Mouse (Mus musculus) CH12.LX (cell line): ENCODE measurements around the gene Arpc1a. TPM values are rescaled to one million over a fixed set of nuclear protein-coding genes. Genes with fewer than 3 reads are reported as not detected.

Source experiments
- DNase-seq: peaks from one replicate; pipeline ENCODE4 v3.0.0-alpha.2; 2013; ENCODE audit errors: extremely low read depth
- H3K27ac ChIP-seq: 2 replicates; pipeline ENCODE4 v1.5.1; 2012; ENCODE audit warnings: low read depth, mild to moderate bottlenecking, control low read depth, moderate library complexity; ENCODE audit not compliant: insufficient read depth
- H3K27me3 ChIP-seq: replicated peaks from 2 replicates; pipeline ENCODE3; 2012; ENCODE audit warnings: inconsistent platforms
- H3K36me3 ChIP-seq, 2 experiments: replicated peaks in 1 of 2; 2 replicates each; pipeline versions ENCODE3 to v1.6.1; 2012; ENCODE audit warnings: inconsistent platforms in 1 of 2, low read length in 1 of 2, mild to moderate bottlenecking in 1 of 2, mixed read lengths in 1 of 2, moderate library complexity in 1 of 2; ENCODE audit not compliant: control insufficient read depth in 1 of 2, insufficient read depth in 1 of 2
- H3K4me1 ChIP-seq, 2 experiments: 2 replicates each; pipeline ENCODE4 v1.6.1; 2012; ENCODE audit warnings: inconsistent platforms in 1 of 2, moderate library complexity in 1 of 2; ENCODE audit not compliant: insufficient read depth in 2 of 2, control insufficient read depth in 1 of 2
- H3K4me2 ChIP-seq: 2 replicates; pipeline ENCODE4 v1.6.1; 2012; ENCODE audit warnings: low read depth, mild to moderate bottlenecking, control low read depth; ENCODE audit not compliant: poor library complexity, insufficient read depth, severe bottlenecking
- H3K4me3 ChIP-seq, 3 experiments: fragments of 150-350 bp in 1 of 3; sonication (generic) in 1 of 3; replicated peaks in 1 of 3; 2 replicates each; pipeline versions ENCODE3 to v1.5.1; 2011 to 2012; ENCODE audit warnings: low read depth in 2 of 3, low read length in 2 of 3, mild to moderate bottlenecking in 2 of 3, moderate library complexity in 2 of 3, control low read depth in 1 of 3, improper control_type of control experiment in 1 of 3, inconsistent platforms in 1 of 3, mixed read lengths in 1 of 3; ENCODE audit not compliant: poor library complexity in 1 of 3
- H3K79me2 ChIP-seq: replicated peaks from 2 replicates; pipeline ENCODE4 v1.6.1; 2012; ENCODE audit warnings: mild to moderate bottlenecking, moderate library complexity; ENCODE audit not compliant: control insufficient read depth, poor library complexity, insufficient read depth, severe bottlenecking; ENCODE audit errors: extremely low read depth
- H3K9ac ChIP-seq: 2 replicates; pipeline ENCODE4 v1.6.1; 2012; ENCODE audit warnings: low read depth, mild to moderate bottlenecking, control low read depth, moderate library complexity; ENCODE audit not compliant: insufficient read depth
- H3K9me3 ChIP-seq: replicated peaks from 2 replicates; pipeline ENCODE3; 2012; ENCODE audit warnings: low read length, inconsistent platforms, mixed read lengths
- CHD1 ChIP-seq: IDR thresholded peaks from 2 replicates; pipeline ENCODE4 v1.6.1; 2012; ENCODE audit warnings: low read depth, low read length, improper control_type of control experiment, inconsistent platforms
- E2F4 ChIP-seq: IDR thresholded peaks from 2 replicates; pipeline ENCODE4 v1.6.1; 2011; ENCODE audit warnings: low read depth, low read length, improper control_type of control experiment; ENCODE audit not compliant: insufficient replicate concordance
- ELF1 ChIP-seq: IDR thresholded peaks from 2 replicates; pipeline ENCODE4 v1.6.1; 2014; ENCODE audit warnings: low read depth, mild to moderate bottlenecking, inconsistent platforms, low read length, improper control_type of control experiment
- EP300 ChIP-seq: IDR thresholded peaks from 2 replicates; pipeline ENCODE4 v1.6.1; 2011; ENCODE audit warnings: low read length, improper control_type of control experiment
- ETS1 ChIP-seq: conservative IDR thresholded peaks from 2 replicates; pipeline ENCODE4 v1.6.1; 2012; ENCODE audit warnings: low read depth, mild to moderate bottlenecking, inconsistent platforms, low read length, improper control_type of control experiment, moderate library complexity
- HCFC1 ChIP-seq: IDR thresholded peaks from 2 replicates; pipeline ENCODE4 v1.6.1; 2012; ENCODE audit warnings: low read depth, mild to moderate bottlenecking, inconsistent platforms, low read length, improper control_type of control experiment
- IRF4 ChIP-seq: IDR thresholded peaks from 2 replicates; pipeline ENCODE4 v1.6.1; 2014; ENCODE audit warnings: low read depth, mild to moderate bottlenecking, inconsistent platforms, low read length, improper control_type of control experiment
- JUN ChIP-seq: IDR thresholded peaks from 2 replicates; pipeline ENCODE4 v1.6.1; 2011; ENCODE audit warnings: low read depth, mild to moderate bottlenecking, low read length, improper control_type of control experiment, moderate library complexity; ENCODE audit not compliant: insufficient read depth
- MAFK ChIP-seq: IDR thresholded peaks from 2 replicates; pipeline ENCODE4 v1.6.1; 2011; ENCODE audit warnings: low read length, improper control_type of control experiment; ENCODE audit not compliant: insufficient replicate concordance
- MAX ChIP-seq: IDR thresholded peaks from 2 replicates; pipeline ENCODE4 v1.6.1; 2011; ENCODE audit warnings: low read length, improper control_type of control experiment
- MAZ ChIP-seq: IDR thresholded peaks from 2 replicates; pipeline ENCODE4 v1.6.1; 2012; ENCODE audit warnings: low read depth, mild to moderate bottlenecking, inconsistent platforms, low read length, improper control_type of control experiment, moderate library complexity
- NELFE ChIP-seq: IDR thresholded peaks from 2 replicates; pipeline ENCODE4 v1.6.1; 2011; ENCODE audit warnings: low read depth, low read length, improper control_type of control experiment
- POLR2AphosphoS2 ChIP-seq: IDR thresholded peaks from 2 replicates; pipeline ENCODE4 v1.6.1; 2011; ENCODE audit warnings: low read depth, low read length, improper control_type of control experiment
- RAD21 ChIP-seq: IDR thresholded peaks from 2 replicates; pipeline ENCODE4 v1.6.1; 2011; ENCODE audit warnings: low read depth, mild to moderate bottlenecking, low read length, improper control_type of control experiment, moderate library complexity
- RCOR1 ChIP-seq: conservative IDR thresholded peaks from 2 replicates; pipeline ENCODE4 v1.6.1; 2012; ENCODE audit warnings: low read depth, mild to moderate bottlenecking, inconsistent platforms, low read length, improper control_type of control experiment
- TBP ChIP-seq: conservative IDR thresholded peaks from 2 replicates; pipeline ENCODE4 v1.6.1; 2011; ENCODE audit warnings: low read depth, low read length, improper control_type of control experiment
- USF1 ChIP-seq: IDR thresholded peaks from 2 replicates; pipeline ENCODE4 v1.6.1; 2014; ENCODE audit warnings: low read depth, mild to moderate bottlenecking, inconsistent platforms, low read length, improper control_type of control experiment
- USF2 ChIP-seq: conservative IDR thresholded peaks from 2 replicates; pipeline ENCODE4 v1.6.1; 2011; ENCODE audit warnings: low read depth, low read length, improper control_type of control experiment
- ZC3H11A ChIP-seq: IDR thresholded peaks from 2 replicates; pipeline ENCODE4 v1.6.1; 2012; ENCODE audit warnings: low read depth, mild to moderate bottlenecking, inconsistent platforms, low read length, improper control_type of control experiment
- dilution Hi-C: fragments of 300-500 bp; cut with MboI; formaldehyde crosslinking; loops from 2 replicates; pipeline ENCODE4 v1.14.3; 2020; ENCODE audit warnings: low sequenced_read_pairs; ENCODE audit not compliant: extremely low pct_unique_long_range_greater_than_20kb, extremely low pct_ligation_motif_present
- in situ Hi-C: fragments of 300-500 bp; cut with MboI; formaldehyde crosslinking; loops from 3 replicates; pipeline ENCODE4 v1.14.3; 2019; ENCODE audit warnings: low sequenced_read_pairs, low pct_ligation_motif_present, low pct_unique_long_range_greater_than_20kb, mixed read lengths
- polyA plus RNA-seq: library from polyadenylated mRNA; unstranded; fragments of >175 nt; gene quantifications from 2 replicates; pipeline ENCODE4 v1.2.1, GENCODE M21; 2012; ENCODE audit warnings: low read depth; ENCODE audit not compliant: insufficient read length
- total RNA-seq, 2 experiments: library from RNA; depleted of rRNA; stranded (reverse); fragments of 300-350 nt in 1 of 2; fragments of >200 nt in 1 of 2; gene quantifications; 2 replicates each; pipeline ENCODE4 v1.2.3; 2012 to 2014

Gene Arpc1a
- total and polyA plus RNA-seq, 3 experiments = 59.2 to 83.2 (median 59.5) TPM

- no peak for TF ChIP-seq MAZ
These were observed 56.2 kb downstream of the Arpc1a start, which contains the start of the genes Pdap1 and Bud31 (continued) for GRCm38 (mm10) chr5:145139571-145140519.

GRCm38 (mm10) chr5:145140611-145141010 is 57.0 kb downstream of the Arpc1a start:
- H3K4me3 ChIP-seq = peak overlapping the region; percentile 71 to 98 (median 86)
- TF ChIP-seq USF1 (no peak), POLR2AphosphoS2 (no peak), MAFK (no peak), IRF4 (no peak), USF2 (no peak), ZC3H11A (no peak), RAD21 (no peak), TBP (no peak), ETS1 (no peak), RCOR1 (no peak), MAX (no peak), JUN (no peak)
- in situ Hi-C loops (no loop called here), dilution Hi-C loops (no loop called here)
- peak overlapping the region; percentile 49; the same call in 1 of the 2 replicates for H3K4me2 ChIP-seq
- H3K27me3 ChIP-seq = no peaks in the 10 kb centered on the region
- DNase-seq = no peak
- peaks cover 73% of the 10 kb centered on the region for H3K79me2 ChIP-seq
- peaks cover 45 to 67% of the 10 kb centered on the region in 2 experiments for H3K36me3 ChIP-seq
- H3K9ac ChIP-seq = peak overlapping the region; percentile 99
- no peaks in the 10 kb centered on the region for H3K9me3 ChIP-seq
- peaks cover 10 to 50% of the 10 kb centered on the region in 2 experiments; a peak in 2 of 4 replicates for H3K4me1 ChIP-seq
- H3K27ac ChIP-seq = no peak overlapping the region; the same call in 1 of the 2 replicates

GRCm38 (mm10) chr5:145147748-145148147 is 64.1 kb downstream of the Arpc1a start:
- Histone ChIP-seq H3K79me2 (peaks cover 6% of the 10 kb centered on the region), H3K36me3 (peaks cover 86 to 97% of the 10 kb centered on the region in 2 experiments), H3K4me3 (no peak overlapping the region), H3K27me3 (no peaks in the 10 kb centered on the region), H3K4me1 (peaks cover 0 to 16% of the 10 kb centered on the region in 2 experiments; a peak in 1 of 4 replicates), H3K27ac (no peak overlapping the region), H3K9ac (no peak overlapping the region), H3K4me2 (no peak overlapping the region), H3K9me3 (no peaks in the 10 kb centered on the region)
- no peak for DNase-seq
- dilution Hi-C loops = no loop called here
- TF ChIP-seq E2F4 (no peak), CHD1 (no peak), ELF1 (no peak), POLR2AphosphoS2 (no peak), USF1 (no peak), TBP (no peak), EP300 (no peak), HCFC1 (no peak), NELFE (no peak)
- in situ Hi-C loops = no loop called here
